In the genomic region with DNA sequence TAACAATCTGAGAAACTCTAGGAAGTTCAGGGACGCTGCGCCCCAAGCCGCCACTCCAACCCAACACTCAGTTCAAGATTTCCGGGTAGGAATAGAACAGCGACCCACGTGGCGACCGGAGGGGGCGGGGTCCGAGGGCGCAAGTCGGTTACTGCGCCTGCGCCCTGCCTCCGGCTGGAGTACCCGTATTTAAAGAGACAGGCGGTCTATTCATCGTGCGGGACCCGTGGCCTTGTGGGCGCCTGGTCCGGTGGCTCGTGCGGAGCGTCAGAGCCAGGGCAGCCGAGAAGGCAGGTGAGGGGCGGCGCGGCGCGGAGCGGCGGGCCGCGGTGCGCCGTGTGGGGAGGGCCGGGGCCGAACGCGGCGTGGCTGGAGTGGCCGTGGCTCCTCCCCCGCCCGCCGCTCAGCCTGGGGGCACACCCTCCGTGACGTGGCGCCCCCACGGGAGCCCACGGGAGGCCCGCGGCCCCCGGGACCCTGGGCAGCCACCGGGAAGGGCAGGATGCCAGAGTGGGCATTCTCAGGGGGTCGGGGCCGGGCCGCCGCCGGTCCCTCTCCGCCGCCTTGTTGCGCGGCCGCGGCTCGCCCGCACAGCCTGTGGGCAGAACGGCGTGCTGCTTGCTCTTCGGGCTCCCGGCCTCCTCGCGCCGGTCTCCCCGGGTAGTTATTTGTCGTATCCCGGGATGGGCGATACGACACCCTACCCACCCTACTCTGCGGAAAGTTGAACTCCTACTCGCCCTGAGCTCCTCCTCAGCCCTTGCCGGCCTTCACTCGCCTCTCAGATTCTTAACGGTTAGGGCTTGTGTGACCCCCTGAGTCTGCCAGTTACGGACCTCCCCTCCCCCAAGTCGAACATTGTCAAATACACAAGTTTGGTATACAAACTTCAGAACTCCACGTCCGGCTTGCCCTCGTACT, we compare ENCODE assay signal across 8 mouse cellular contexts. TPM values are rescaled to one million over a fixed set of nuclear protein-coding genes. Genes with fewer than 3 reads are reported as not detected.
DNase-seq lines count a peak whose midpoint lies in the region; ATAC-seq and TF ChIP-seq lines count a peak whose summit lies in the region.

Gene Lig3 (plus strand): TSS at position 126 of the 921 bp plus-strand sequence.

- peak; percentile 52 for TF ChIP-seq POLR2A in bone marrow, adult 2 months (IDR thresholded peaks at IDR 0.05; ENCODE audit: borderline replicate concordance, control insufficient read depth, low read depth, low read length)
- peak; percentile 39; the same call in 1 of the 2 replicates for TF ChIP-seq POLR2A in limb, embryonic 14.5 days (IDR thresholded peaks at IDR 0.05; ENCODE audit: borderline replicate concordance, extremely low read depth, insufficient read depth, insufficient read length)

- peak within 1 kb of the TSS; percentile 88 for H3K4me3 ChIP-seq in bone marrow, adult 2 months (replicated peaks; ENCODE audit: control insufficient read depth, low read depth, low read length)
- H3K4me3 ChIP-seq in embryonic facial prominence, embryonic 15.5 days (replicated peaks): peak within 1 kb of the TSS; percentile 88
- peak within 1 kb of the TSS; percentile 84 for H3K4me3 ChIP-seq in limb, embryonic 14.5 days (replicated peaks; ENCODE audit: low read length)
- H3K4me3 ChIP-seq in midbrain, postnatal 0 days (ENCODE audit: low read depth, low read length): peak within 1 kb of the TSS; percentile 94

- DNase-seq in 416B (ENCODE audit: low read depth): peak; percentile 93
- peak; percentile 93 for DNase-seq in heart, adult 8-10 months (ENCODE audit: low spot score)
- DNase-seq in kidney, adult 9 months: peak; percentile 96
- DNase-seq in limb, embryonic 14.5 days (ENCODE audit: low spot score): peak; percentile 95
- DNase-seq in midbrain, postnatal 0 days (ENCODE audit: low spot score): peak; percentile 97
- peak; percentile 80 to 85 for DNase-seq in spleen, postnatal 14 days (ENCODE audit: low spot score in 2 of 2)

- no peak for TF ChIP-seq CTCF in bone marrow, adult 2 months (IDR thresholded peaks at IDR 0.05; ENCODE audit: control insufficient read depth, insufficient read depth, low read length)
- TF ChIP-seq CTCF in midbrain, postnatal 0 days (IDR thresholded peaks at IDR 0.05): no peak; the same call in 1 of the 2 replicates

- under 1% methylated on average over 89 of the region's 90 CpGs for WGBS in bone marrow, adult 2 months
- WGBS in embryonic facial prominence, embryonic 15.5 days: under 1% methylated on average over 73 of the region's 90 CpGs
- under 1% methylated on average over 57 of the region's 90 CpGs for WGBS in limb, embryonic 14.5 days
- under 1% methylated on average over 60 of the region's 90 CpGs for WGBS in midbrain, postnatal 0 days

- H3K27me3 ChIP-seq in embryonic facial prominence, embryonic 15.5 days: no peaks in the 10 kb centered on the region
- no peaks in the 10 kb centered on the region for H3K27me3 ChIP-seq in limb, embryonic 14.5 days (ENCODE audit: control insufficient read depth, insufficient read depth, low read length)
- no peaks in the 10 kb centered on the region for H3K27me3 ChIP-seq in midbrain, postnatal 0 days (ENCODE audit: insufficient read depth, low read length)

- peak within 1 kb of the TSS; percentile 67 for H3K9ac ChIP-seq in embryonic facial prominence, embryonic 15.5 days
- peak within 1 kb of the TSS; percentile 94 for H3K9ac ChIP-seq in limb, embryonic 14.5 days (ENCODE audit: low read depth, low read length, severe bottlenecking)
- H3K9ac ChIP-seq in midbrain, postnatal 0 days (replicated peaks; ENCODE audit: low read length, poor library complexity, severe bottlenecking): peak within 1 kb of the TSS; percentile 85

- peak within 1 kb of the TSS; percentile 65 for H3K4me2 ChIP-seq in embryonic facial prominence, embryonic 15.5 days (replicated peaks)
- peak within 1 kb of the TSS; percentile 65 for H3K4me2 ChIP-seq in limb, embryonic 14.5 days (replicated peaks; ENCODE audit: low read depth, low read length, severe bottlenecking)
- H3K4me2 ChIP-seq in midbrain, postnatal 0 days (ENCODE audit: low read depth, low read length, poor library complexity, severe bottlenecking): peak within 1 kb of the TSS; percentile 69

- H3K36me3 ChIP-seq in embryonic facial prominence, embryonic 15.5 days: peaks cover 26% of the 10 kb centered on the region
- peaks cover 24% of the 10 kb centered on the region for H3K36me3 ChIP-seq in limb, embryonic 14.5 days (ENCODE audit: control insufficient read depth, insufficient read depth, low read length)
- H3K36me3 ChIP-seq in midbrain, postnatal 0 days (ENCODE audit: insufficient read depth, low read length): peaks cover 13% of the 10 kb centered on the region

- peak; percentile 95 for ATAC-seq in embryonic facial prominence, embryonic 15.5 days (ENCODE audit: insufficient number of reproducible peaks, low FRiP score, low TSS enrichment, low read depth)
- peak; percentile 97 for ATAC-seq in limb, embryonic 14.5 days (ENCODE audit: low FRiP score, low read depth)
- peak; percentile 97 for ATAC-seq in midbrain, postnatal 0 days (ENCODE audit: low FRiP score)

- H3K4me1 ChIP-seq in bone marrow, adult 2 months (ENCODE audit: control insufficient read depth, insufficient read depth, low read length): no peaks in the 10 kb centered on the region; the same call in 1 of the 2 replicates
- H3K4me1 ChIP-seq in embryonic facial prominence, embryonic 15.5 days: peaks cover 16% of the 10 kb centered on the region
- peaks cover 12% of the 10 kb centered on the region for H3K4me1 ChIP-seq in limb, embryonic 14.5 days (ENCODE audit: control insufficient read depth, insufficient read depth, low read length)
- no peaks in the 10 kb centered on the region for H3K4me1 ChIP-seq in midbrain, postnatal 0 days (ENCODE audit: insufficient read depth, low read length)

- H3K27ac ChIP-seq in bone marrow, adult 2 months (ENCODE audit: control insufficient read depth, insufficient read depth, low read depth, low read length, poor library complexity): peak within 1 kb of the TSS; percentile 90
- H3K27ac ChIP-seq in embryonic facial prominence, embryonic 15.5 days (replicated peaks): peak within 1 kb of the TSS; percentile 97
- peak within 1 kb of the TSS; percentile 96 for H3K27ac ChIP-seq in limb, embryonic 14.5 days (replicated peaks; ENCODE audit: low read depth, low read length)
- peak within 1 kb of the TSS; percentile 94 for H3K27ac ChIP-seq in midbrain, postnatal 0 days (ENCODE audit: low read depth, low read length)

- no peaks in the 10 kb centered on the region for H3K9me3 ChIP-seq in embryonic facial prominence, embryonic 15.5 days (replicated peaks)
- no peaks in the 10 kb centered on the region for H3K9me3 ChIP-seq in limb, embryonic 14.5 days (ENCODE audit: control insufficient read depth, low read length)
- no peaks in the 10 kb centered on the region for H3K9me3 ChIP-seq in midbrain, postnatal 0 days (ENCODE audit: low read length)

RNA-seq across cellular contexts. Expression of gene Lig3, which starts in this region (rescaled TPM):
- 6.4 and 17.6 TPM in 2 replicates for polyA plus RNA-seq in bone marrow, adult 2 months (2011; ENCODE audit: insufficient read depth, insufficient read length, low replicate concordance, missing spikeins)
- 25.1 and 26.5 TPM in 2 replicates for polyA plus RNA-seq in embryonic facial prominence, embryonic 15.5 days (2015; fragmentation: Nextera tagmentation; extraction: Ambion mirVana)
- 10 to 100 TPM; 13.7 to 16.8 (median 16.6) TPM for total RNA-seq in heart, adult 8-10 months (2022)
- 35.8 and 37.8 TPM in 2 replicates for polyA plus RNA-seq in limb, embryonic 14.5 days (2012; rRNA removed)
- 38.6 and 40.1 TPM in 2 replicates for polyA plus RNA-seq in limb, embryonic 14.5 days (2014; fragmentation: Nextera tagmentation; extraction: Ambion mirVana)
- 39.2 and 44.4 TPM in 2 replicates for total RNA-seq in midbrain, postnatal 0 days (2014; rRNA removed)
- 14.2 and 16.4 TPM in 2 replicates for polyA plus RNA-seq in midbrain, postnatal 0 days (2015; fragmentation: Nextera tagmentation; extraction: Ambion mirVana)

Comparison
In these comparisons a context has a peak if more than half of its experiments do, and no peak if none do; other contexts are left out.
1. Peak in every context shown above with its lines: DNase-seq, ATAC-seq, H3K4me3 ChIP-seq and H3K27ac ChIP-seq.